Mouse (Mus musculus) mesoderm, embryonic 11.5 days (tissue): ENCODE results near the gene Cdv3.
"Not testable (repeated sequence)": the region's sequence is repeated elsewhere in the genome, so short reads cannot be mapped to it uniquely, and the experiment has no call there.

Experiments
- DNase-seq: peaks from one replicate; pipeline ENCODE4 v3.0.0-alpha.2; 2012; ENCODE audit warnings: low read depth, low spot score

Gene Cdv3

DNA sequence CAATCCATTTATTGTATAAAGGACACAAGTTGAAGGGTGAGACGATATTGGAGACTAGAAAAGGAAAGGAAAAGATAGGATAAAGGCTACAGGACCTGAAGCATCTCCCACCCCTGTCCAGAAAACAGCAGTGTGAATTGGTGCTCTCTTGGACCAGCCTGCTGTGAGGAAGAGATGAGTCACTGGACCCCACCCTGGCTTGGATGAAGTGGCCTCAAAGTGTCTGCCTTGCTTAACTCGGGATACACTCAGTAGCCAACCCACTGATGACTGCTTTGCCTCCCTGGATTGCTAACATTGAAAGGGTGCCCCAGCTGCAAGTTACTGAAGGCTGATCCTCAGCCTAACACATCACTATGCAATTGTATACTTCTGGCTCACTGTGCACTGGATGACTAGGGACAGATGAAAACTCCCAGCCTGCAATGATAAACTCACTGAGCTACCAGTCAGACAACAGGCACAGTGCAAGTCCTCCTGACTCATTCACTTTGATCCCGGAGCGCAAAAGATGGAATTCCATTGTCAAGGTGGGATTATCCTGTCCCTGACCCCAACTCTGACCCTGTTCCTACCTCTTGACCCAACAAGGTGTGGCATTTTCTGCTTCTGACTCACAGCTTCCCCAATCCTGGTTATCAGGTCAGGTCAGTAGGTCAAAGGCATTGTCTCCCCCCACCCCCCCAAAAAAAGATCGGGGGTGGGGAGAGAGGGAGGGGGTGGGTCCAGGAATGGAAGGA, 6.8 kb upstream of the Cdv3 start:
- no peak for DNase-seq

- no peak for DNase-seq
These were observed 4.3 kb upstream of the Cdv3 start for GRCm38 (mm10) chr9:103369951-103370350.

DNA sequence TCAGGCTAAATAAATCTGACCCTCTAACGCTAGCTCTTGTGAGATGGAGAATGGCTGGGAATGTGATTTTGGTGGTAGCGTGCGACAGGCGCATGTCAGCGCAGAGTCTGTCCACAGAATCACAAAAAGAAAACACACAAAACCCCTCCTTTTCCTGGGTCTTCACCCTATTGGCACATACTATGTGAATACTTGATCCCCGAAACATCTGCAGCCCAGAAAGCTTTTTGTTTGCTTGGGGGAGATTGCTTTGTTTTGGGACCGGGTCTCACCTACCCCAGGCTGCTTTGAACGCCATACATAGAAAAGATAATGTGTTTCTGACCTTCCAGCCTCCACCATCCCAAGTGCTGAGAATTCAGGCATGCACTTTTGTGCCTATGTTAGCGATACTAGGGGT, 716 bp upstream of the Cdv3 start:
- no peak for DNase-seq

DNA sequence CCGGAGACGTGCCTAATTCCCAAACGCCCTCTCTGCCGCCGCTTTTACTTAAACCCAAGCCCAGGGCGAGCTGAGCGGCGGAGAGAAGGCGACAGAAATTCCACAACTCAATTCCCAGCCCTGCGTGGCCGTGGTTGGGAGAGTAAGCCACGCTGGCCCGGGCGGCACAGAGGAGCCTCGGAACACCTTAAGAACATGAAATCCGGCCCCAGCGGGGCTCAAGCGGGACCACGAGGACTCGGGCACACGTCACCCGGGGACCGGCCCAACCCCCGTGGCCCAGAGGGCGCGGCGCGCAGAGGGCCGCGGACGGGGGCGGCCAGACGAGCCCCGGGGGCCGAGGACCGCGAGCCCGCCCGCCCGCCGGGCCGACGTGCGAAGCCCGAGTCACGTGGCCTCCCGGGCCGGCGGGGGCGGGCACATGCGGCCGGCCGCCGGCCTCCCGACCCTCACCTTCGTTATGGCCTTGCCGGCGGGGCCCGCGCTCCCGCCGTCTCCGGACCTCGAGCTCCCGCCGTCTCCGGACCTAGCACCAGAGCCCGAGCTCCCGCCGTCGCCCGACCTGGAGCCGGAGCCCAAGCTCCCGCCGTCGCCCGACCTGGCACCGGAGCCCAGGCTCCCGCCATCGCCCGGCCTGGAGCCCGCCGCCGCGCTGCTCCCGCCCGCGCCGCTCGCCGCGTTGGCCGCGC, 895 bp downstream of the Cdv3 start:
- peak; percentile 58 for DNase-seq

- peak; percentile 41 for DNase-seq
These were observed 1.8 kb downstream of the Cdv3 start for GRCm38 (mm10) chr9:103363730-103364417.

DNA sequence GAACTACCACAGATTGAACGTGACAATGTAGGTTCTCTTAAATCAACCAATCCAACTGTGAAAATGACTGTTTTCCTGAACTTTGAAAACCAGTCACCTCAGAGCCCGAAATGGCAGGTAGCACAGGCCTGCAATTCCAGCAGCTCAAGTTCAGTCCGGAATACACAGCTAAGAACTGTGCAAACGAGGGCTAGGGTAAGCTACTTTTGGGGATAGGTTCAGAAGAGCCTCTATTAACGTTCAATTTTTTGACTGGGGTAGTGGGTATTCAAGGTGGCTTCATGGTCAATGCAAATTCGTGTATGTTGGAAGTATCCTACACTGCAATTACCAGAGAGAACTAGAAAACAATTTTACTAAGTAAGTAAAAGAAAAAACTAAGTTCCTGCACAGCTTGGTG, 2.6 kb downstream of the Cdv3 start:
- DNase-seq: no peak

- no peak for DNase-seq
These were observed 5.0 kb downstream of the Cdv3 start for GRCm38 (mm10) chr9:103360642-103361041.

DNA sequence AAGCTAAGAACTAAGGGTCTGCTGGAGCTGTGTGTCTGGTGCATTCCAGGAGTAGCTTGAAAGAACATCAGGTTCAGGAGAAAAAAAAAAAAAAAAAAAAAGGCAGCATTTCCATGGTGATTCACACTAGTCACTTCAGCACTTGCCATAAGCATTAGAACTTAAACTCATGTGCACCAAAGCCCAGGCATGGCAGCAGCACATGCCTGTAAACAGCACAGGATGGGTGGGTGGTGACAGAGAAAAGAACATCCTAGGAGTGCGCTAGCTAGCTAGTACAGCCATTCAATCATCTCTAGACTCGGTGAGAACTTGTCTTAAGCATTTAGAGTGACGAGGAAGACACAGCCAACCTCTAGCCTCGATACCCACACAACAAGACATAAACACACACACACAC, 7.1 kb downstream of the Cdv3 start:
- no peak for DNase-seq

DNA sequence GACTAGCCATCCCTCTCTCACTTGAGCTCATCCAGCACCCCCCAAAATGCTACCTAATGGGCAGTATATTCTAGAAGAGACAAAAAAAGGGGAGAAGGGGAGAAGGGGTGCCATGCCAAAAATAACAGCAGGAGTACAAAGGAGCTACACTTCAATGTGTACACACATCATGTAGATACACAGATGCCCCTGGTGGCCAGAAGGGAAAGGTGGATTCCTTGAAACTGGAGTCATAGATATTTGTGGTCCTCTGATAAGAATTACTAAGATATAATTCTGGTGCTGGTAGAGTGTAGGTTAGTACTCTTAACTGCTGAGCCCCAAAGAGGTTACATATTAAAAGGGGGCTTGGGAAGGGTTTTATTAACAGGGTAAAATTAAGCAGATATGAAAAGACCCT, 7.7 kb downstream of the Cdv3 start:
- DNase-seq: no peak

DNA sequence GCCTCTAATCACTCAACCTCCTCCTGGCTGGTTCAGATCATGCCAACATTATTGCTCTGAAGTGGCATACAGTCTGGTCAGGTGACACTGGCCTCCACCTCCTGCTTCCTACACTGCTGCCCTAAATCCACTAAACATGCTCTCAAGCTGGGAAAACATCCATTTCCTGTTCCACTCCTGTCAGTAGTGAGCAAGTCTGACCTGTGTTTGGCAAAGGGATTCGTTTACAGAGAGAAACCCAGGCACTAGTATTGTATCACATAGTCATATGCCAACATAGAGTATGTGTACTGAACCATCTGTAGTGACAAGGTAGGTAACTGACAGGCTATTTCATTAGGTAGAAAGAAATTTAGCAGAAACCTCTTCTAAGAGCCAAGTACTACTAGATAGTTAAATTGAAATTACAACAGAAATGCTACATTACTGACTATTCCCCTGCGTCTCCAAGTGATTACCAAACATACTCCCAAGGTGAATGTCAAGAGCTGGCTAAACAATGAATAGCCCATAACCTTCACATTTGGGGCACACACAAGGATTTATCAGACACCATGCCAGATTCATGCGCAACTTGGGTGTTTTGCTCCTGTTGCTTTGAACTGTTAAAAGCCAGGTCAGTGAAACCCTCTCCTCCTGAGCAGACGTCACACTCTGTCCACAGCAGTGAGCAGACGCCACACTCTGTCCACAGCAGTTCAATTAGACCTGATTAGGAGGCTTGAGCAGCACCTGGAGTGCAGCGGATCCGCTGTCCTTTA, 12.0 kb downstream of the Cdv3 start:
- DNase-seq: not testable (repeated sequence)

- DNase-seq: no peak
These were observed 16.8 kb downstream of the Cdv3 start for GRCm38 (mm10) chr9:103348791-103349190.

GRCm38 (mm10) chr9:103347996-103348490, 17.6 kb downstream of the Cdv3 start:
- DNase-seq: no peak

DNA sequence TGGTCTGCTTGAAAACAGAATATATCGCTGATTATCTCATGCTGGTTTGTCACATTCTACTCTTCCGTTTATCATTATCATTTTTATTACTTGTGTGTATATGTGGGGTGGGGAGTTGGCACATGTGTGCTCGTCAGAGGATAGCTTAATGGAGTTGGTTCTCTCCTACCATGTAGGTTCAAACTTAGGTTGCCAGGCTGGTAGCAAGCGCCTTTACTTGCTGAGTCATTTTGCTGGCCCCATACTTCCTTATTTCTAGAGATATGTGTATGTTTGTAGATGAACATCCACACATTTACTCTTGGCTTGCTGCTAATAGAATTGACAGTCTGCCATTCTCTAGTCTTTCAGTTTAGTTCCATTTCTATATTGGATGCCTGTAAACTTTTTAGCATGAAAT, 18.6 kb downstream of the Cdv3 start:
- DNase-seq: no peak

- DNase-seq: no peak
These were observed 28.7 kb downstream of the Cdv3 start for GRCm38 (mm10) chr9:103336912-103337311.

- no peak for DNase-seq
These were observed 33.0 kb downstream of the Cdv3 start for GRCm38 (mm10) chr9:103332663-103333062.

GRCm38 (mm10) chr9:103326449-103326848, 39.2 kb downstream of the Cdv3 start:
- DNase-seq: no peak

GRCm38 (mm10) chr9:103324678-103325077, 41.0 kb downstream of the Cdv3 start:
- DNase-seq: no peak

DNA sequence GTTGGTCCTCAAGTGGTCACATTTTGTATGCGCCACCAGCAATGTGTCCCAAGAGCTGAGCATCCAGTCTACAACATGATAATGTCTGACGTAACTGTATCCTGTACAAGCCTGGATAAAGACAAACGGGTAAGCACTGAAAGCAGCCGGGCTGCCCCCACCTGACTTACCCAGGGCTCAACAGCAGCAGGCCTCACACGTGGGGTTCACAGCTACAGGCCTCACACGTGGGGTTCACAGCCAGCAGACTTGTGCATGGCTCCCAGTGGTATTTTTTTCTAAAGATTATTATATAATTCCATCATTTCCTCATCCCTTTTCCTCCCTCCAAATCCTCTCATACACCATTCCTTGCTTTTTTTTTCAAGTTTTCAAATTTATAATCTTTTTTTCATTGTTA, 55.8 kb downstream of the Cdv3 start:
- DNase-seq: no peak

DNA sequence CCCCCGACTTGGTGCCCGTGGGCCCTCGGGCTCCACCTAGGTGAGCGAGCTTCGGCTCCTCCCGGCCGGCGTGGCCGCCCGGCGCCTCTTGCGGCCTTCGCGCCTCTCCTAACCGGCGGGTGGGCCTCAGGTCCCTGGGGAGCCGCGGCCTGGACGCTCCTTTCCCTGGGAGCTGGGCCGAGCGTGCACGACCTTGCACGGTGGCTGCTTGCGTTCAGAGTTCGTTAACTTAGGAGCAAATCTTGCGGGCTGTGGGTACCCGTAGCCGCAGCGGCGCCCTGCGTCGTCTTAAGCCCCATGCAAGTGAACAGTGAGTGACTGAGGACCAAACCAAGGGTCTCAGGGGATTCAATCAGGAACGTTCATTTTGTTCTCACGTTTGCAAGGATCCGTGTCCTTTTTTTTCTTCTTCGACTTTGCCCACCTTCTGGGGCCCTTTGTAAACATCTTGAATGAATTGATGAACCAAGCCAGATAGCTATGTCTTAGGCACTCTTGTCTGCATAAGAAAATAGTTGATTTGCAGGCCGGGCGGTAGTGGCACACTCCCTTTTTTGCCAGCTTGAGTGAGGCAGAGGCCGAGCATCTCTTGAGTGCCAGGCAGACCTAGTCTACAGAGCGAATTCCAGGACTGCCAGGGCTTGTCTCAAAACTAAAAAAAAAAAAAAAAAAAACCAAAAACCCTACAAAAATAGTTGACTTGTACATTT, 60.2 kb downstream of the Cdv3 start:
- peak; percentile 61 for DNase-seq

GRCm38 (mm10) chr9:103304927-103305326, 60.7 kb downstream of the Cdv3 start, which contains the start of the genes 1300017J02Rik and Topbp1:
Gene 1300017J02Rik (minus strand): TSS chr9:103305082.
Gene Topbp1 (plus strand): TSS chr9:103305215.
- peak; percentile 97 for DNase-seq
